Mouse (Mus musculus) layer of hippocampus, postnatal 36 days (tissue): ENCODE data around the gene Dlat. TPM values are rescaled to one million over a fixed set of nuclear protein-coding genes. Genes with fewer than 3 reads are reported as not detected.

Source experiments
- DNase-seq, 2 experiments: peaks; one replicate each; pipeline ENCODE4 v3.0.0; 2022
- total RNA-seq, 2 experiments: library from RNA; stranded (reverse); gene quantifications; 2 replicates each; pipeline ENCODE4 v1.2.3; 2021

The Dlat gene
- 100 to 1,000 TPM; 134 to 144 TPM for total RNA-seq

GRCm38 (mm10) chr9:50659392-50660217 is at the start of gene Dlat:
TSS of gene Dlat (minus strand) at chr9:50659780.
- DNase-seq: peak; percentile 90

DNA sequence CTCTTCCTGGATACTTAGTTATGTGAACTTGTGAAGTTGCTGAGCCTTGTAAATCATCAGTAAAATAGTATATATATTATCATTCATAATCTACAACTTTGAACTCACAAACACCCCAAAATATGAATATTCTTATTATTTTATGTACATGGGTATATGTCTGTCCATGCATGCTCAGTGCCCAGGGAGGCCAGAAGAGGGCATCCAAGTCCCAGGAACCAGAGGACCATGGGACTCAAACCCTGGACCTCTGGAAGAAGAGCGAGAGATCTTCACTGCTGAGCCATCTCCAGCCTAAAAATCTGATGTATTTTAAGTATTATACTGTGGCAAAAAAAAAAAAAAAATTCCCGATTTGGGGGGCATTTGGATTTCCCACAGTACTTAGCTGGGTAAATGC is 49.5 kb upstream of the Dlat start:
- DNase-seq: no peak

DNA sequence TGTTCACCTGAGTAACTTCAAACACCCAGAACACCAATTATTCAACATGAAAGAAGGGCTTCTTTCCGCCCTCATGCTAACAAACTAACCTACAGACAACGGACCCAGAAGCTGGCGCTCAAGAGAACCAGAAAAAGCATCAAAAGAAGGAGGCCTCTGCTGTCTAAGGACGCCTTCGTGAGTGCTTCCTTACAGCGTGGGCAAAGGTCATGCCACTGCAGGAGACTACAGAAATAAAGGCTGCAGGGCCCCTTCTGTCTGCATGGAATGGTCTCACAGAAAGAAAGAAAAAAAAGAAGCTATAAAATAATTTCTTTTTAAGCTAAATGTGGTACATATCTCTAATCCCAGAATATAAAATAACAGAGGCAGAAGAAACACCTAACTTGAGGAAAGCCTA is 45.3 kb upstream of the Dlat start:
- DNase-seq: no peak

- DNase-seq: peak in 1 of 2 experiments; percentile 21
Observed at GRCm38 (mm10) chr9:50700921-50701691, 41.5 kb upstream of the Dlat start.

GRCm38 (mm10) chr9:50698418-50699409 is 39.1 kb upstream of the Dlat start:
- peak; percentile 70 to 72 for DNase-seq

- DNase-seq: peak; percentile 83 to 86
Observed at GRCm38 (mm10) chr9:50697706-50698041, 38.1 kb upstream of the Dlat start.

DNA sequence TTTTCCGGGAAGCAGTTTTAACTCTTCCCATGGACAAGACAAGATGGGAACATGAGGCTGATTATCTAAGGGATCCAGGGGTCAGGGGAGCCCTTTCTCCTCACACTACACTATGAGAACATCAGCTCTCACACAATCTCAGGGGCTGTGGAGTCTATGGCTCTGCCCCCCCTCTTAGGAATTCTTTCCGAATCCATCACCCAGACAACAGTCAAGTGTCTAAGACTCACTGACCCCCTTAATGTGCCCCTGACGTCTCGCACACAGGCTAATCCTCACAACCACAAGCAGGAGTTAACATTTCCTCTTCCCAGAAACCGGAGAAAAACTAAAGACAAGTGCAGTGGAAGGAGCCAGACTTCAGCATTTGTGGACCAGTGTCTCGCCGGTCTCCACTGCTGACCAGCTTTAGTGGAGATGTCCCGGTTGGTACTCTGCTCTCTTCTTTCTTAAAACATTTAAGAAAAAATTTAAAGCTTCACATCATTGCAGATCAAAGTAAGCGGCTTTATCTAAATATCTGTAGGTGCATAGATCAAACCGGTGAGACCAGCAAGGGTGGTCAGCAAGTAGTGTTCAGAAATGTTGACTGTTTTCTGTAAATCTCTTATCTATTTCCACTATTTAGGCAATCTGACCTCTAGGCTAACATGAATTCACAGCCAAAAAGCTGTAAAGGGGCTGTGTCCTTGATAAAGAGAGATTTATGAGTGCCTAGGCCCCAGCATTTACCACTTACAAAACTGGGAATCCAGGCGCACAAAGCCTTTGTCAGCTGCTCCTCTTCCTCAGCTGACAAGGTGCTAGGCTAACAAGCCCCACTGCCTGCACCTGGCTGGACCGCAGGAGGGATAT is 37.5 kb upstream of the Dlat start:
- no peak for DNase-seq

DNA sequence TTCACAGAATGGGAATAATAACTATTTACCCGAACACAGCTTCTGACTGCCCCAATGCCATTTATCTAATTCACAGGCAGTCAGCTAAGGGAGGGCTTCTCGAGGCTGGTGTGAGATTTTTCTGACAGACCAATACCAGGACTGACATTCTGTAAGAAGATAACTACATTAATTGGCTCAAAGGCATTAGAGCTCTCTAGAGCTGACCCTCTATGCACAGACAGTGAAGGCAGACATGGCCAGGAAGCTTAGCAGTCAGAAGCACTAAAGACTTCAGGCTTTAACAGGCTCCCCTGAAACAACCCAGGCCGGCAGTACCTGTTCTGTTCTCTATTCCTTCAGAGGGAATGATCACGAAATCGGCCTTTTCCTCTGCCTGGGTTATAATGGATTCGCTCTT is 35.6 kb upstream of the Dlat start:
- no peak for DNase-seq

- DNase-seq: peak in 1 of 2 experiments; percentile 17
Observed at GRCm38 (mm10) chr9:50693631-50694030, 34.1 kb upstream of the Dlat start.

DNA sequence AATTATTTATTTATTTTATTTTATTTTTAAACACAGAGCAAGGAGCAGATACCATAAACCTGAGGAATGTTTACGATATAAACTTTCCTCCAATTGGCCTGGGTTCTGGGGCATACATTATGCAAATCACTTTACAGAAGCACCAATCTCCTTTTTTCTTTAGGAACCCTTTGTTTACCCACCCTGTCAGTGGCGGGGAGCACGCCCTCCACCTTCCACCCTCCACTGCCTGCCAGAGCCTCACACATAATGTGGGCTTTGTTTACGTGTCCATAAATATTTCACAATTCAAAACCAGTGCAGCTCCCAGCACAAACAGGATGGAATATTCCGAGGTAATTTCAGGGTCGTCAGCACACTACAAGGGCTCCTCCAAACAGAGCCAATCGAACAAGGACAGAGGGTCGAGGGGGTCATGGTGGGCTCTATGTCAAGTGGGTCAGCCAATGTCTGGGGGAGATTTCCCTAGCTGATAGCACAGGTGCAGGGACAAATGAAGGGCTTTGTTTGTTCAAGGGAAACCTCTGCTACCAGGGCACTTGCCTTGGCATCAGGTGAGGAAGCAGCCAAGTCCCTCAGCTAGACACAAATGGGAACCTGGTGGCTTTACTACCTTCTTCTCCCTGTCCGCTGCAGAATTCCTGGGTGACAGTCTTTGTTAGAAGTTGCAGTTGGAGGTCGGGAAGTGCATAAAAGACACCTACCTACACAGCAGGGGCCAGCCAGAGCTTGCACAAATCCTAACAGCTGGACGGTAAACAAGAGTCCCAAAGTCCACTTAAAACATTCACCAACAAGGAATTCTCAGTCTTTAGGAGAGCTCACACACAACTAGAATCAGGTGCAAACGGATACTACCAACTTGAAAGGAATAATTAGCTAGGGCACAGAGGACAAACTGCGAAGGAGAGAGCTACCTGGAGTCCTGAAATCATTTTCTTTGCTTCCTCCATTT is 33.3 kb upstream of the Dlat start:
- DNase-seq: no peak

GRCm38 (mm10) chr9:50686866-50687652 is 27.5 kb upstream of the Dlat start:
- DNase-seq: no peak

DNA sequence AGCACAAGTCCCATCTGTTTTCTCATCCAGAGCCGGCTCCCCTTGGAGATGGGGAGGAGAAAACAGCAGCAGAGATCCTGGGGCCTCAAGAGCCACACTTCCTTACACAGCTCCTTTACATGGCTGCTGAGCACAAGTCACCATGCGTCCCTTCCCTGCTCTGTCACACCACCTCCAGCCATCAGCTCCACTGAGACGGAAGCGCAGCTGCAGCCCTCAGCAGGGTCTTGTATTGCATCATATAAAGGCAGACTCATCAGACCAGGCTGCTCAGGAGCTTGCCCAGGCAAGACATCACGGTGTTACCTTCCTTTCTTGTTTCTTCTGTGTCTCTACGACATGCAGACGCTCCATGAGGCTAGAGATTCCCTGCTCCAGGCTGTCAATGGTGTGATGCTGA is 22.1 kb upstream of the Dlat start:
- no peak for DNase-seq

- DNase-seq: no peak
Observed at GRCm38 (mm10) chr9:50679406-50679805, 19.8 kb upstream of the Dlat start.

- DNase-seq: no peak
Observed at GRCm38 (mm10) chr9:50674771-50675170, 15.2 kb upstream of the Dlat start.

DNA sequence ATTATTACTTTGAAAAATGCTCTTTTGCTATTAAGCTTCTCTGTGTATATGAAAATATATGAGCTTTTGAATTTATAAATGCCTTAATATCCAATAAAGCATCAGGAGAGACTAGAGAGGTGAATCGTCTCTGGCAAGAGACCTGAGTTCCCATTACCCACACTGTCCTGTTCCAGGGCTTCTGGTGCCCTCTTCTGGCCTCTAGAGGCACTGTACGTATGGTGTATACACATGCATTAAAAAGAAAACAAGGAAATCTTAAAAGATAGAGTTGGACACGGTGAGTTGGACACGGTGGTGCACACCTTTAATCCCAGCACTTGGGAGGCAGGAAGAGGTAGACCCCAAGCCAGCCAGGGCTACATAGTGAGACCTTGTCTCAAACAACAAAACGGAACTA is 11.1 kb upstream of the Dlat start:
- DNase-seq: no peak

GRCm38 (mm10) chr9:50667579-50668498 is 8.3 kb upstream of the Dlat start:
- no peak for DNase-seq

- no peak for DNase-seq
Observed at GRCm38 (mm10) chr9:50666442-50666841, 6.9 kb upstream of the Dlat start.

GRCm38 (mm10) chr9:50664826-50665225 is 5.2 kb upstream of the Dlat start:
- peak; percentile 45 to 49 for DNase-seq
